Mouse (Mus musculus) right cerebral cortex, postnatal 10 days (tissue): ENCODE measurements at regions not wholly inside any gene's neighbourhood (a gene's known extent, or its start where the extent isn't known, plus 50 kb on each side); places are given as distances from the start of the nearest gene placed in this dataset.

ENCODE experiments used
- DNase-seq, 2 experiments: peaks; one replicate each; pipeline ENCODE4 v3.0.0; 2021; ENCODE audit warnings: low spot score in 2 of 2

DNA sequence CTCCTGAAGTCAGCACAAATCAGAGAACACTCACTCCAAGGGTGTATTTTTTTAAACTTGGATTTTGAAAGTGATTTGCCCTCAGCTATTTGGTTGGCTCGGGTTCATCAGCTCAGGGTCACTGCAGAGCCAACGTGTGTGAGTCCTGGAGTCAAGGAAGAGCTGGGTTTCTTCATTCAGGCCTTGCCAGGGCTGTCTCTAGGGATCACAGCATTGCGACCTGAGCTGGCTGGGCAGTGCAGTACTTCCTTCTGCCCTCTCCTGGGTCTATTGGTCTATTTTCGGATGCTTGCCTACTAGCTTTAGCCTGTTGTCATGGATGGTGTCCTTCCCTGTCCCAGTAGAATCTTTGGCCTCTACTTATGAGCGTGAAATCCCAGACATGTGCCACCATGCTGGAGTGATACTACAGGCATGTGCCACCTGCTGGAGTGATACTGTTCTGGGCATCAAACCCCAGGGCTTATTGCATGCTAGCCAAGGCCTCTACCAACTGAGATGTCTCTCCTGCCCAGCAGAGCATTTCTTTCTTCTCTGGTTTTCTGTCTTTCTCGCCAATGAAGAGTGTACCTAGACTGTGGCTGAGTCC lies 211.7 kb upstream of the Rbfox1 start:
- no peak for DNase-seq

DNA sequence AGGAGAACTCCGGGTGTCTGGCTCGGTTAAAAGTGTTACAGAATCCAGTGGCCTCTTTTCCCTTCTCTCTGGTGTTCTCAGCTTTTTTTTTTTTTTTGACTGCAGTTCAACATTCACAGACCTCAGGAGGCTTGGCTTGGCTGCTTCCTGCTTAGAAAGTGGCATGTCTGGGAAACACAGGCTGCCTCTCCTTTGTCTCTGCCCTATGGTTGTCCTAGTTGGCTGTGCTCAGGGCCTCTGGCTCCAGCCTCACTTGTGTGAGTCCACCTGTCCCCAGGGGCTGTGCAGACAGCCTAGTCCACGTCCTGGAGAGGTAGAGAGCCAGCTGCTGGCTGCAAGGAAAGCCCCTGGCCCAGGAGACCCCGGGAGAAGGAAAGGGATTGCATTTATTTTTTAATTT lies 212.3 kb upstream of the Rbfox1 start:
- DNase-seq, result peak; percentile 37 to 40

- DNase-seq, result no peak
Measured at GRCm38 (mm10) chr16:5668403-5668967, 216.7 kb upstream of the Rbfox1 start.

DNA sequence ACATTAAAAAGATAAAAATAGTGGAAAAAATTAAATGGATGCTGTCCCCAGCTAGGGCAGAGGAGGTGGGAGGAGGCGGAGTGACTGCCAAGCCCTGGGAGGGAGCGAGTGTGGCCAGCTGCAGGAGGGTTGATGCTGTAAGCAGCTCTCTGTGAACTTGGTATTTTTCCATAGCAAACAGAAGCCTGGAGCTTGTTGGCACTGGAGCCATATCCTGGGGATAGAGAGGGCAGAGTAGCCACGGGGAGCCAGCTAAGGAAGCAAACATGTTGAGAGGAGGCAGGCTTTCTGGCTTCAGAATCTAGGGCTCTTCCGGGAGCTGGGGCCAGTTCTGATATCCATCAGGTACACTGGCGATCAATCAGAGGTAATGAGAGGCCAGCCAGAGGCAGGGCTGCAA lies 223.2 kb upstream of the Rbfox1 start:
- DNase-seq, result peak; percentile 31 to 43

DNA sequence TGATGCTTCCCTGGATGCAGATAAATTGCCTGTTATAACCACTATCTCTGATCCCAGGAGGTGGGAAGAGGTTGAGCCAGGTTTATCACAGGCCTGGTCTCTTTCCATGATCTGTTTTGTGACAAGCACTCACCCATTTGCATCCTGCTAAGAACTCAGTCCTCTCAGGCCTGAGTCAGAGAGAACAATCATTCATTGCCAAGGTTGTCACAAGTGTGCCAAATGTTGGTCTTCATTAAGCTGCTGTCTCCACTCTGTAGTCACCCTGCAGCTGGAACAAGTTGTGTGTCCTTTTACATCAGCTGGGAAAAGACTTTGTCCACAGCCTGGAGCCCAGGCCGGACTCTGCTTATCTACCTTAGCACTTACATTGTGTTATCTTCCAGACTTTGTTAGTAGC lies 233.6 kb upstream of the Rbfox1 start:
- DNase-seq, result no peak

DNA sequence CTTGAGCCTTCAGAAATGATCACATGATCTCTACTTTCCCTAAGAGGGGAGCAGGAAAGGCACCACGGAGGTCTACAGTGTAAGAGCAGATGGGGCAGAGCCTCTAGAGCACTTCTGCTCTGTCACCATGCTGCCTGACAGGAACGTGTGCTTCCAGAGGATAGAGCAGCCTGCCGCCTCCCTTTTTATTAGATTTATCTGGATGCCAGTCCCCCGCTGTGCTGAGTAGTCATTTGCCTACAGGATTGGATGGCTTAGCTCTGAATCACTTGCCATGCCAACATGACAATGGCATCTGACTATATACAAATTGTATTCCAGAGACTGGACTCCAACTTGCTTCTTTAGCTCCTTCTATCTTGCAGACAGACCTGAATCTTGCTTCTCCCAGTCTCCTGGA lies 234.2 kb upstream of the Rbfox1 start:
- no peak for DNase-seq

- no peak for DNase-seq
Measured at GRCm38 (mm10) chr16:5639956-5640355, 245.2 kb upstream of the Rbfox1 start.

DNA sequence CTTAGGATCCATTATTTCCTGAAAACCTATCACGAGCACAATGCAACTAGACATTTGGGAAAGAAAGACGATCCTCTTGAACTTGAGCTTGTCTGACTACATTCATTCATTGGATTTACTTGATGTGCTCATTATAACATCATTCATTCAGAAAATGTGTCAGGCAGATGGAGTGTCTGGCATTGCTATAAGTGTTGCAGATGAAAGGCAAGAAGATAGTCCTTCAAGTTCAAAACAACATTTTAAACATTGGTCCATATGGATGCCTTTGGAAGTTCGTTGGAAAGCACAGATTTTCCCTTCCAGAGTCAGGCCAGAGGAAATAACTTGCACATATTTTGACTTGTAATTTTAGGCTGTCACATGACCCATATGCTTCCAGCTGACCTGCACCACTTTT lies 255.2 kb upstream of the Rbfox1 start:
- no peak for DNase-seq

GRCm38 (mm10) chr16:5627910-5628309 lies 257.2 kb upstream of the Rbfox1 start:
- DNase-seq, result no peak

- no peak for DNase-seq
Measured at GRCm38 (mm10) chr16:5627117-5627909, 257.8 kb upstream of the Rbfox1 start.

GRCm38 (mm10) chr16:5625159-5625558 lies 260.0 kb upstream of the Rbfox1 start:
- no peak for DNase-seq

- no peak for DNase-seq
Measured at GRCm38 (mm10) chr16:5620566-5620965, 264.6 kb upstream of the Rbfox1 start.

DNA sequence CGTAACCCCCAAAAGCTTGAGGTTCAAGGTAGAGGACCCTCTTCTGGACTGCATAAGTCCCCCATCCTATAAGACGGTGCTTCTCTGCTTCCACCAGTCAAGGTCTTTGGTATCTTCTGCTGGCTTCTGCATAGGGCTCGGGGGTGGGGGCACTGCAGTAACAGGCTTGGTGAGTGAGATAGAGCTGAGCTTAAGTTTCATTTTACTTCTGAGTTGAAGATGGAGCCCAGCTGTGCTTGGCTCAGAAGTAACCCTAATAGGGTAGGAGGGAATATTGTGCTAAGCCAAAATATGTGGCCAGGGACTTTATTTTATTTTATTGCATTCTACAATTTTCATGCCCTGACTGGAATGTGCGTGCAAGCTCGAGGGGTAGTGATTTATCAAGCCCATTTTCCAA lies 268.8 kb upstream of the Rbfox1 start:
- no peak for DNase-seq

DNA sequence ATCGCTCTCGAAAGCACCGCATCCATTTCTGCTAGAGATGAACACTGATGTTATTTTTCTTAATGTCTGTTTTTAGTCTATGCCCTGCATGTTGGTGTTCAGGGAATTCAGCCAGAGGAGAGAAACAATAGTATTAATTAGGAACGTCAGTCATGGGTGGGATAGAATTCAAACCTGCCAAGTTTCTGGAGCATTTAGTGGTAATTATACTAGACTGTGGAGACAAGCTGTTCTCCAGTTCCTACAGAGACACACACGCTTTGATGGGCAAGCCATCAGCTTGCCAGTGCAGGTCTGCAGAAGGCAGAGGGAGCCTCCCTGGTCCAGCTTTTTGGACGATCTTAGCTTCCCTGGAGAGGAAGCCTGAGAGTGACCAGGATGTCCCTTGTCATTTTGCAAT lies 289.8 kb upstream of the Rbfox1 start:
- no peak for DNase-seq

- DNase-seq, result no peak
Measured at GRCm38 (mm10) chr16:5578333-5578732, 306.8 kb upstream of the Rbfox1 start.

GRCm38 (mm10) chr16:5572780-5573179 lies 312.4 kb upstream of the Rbfox1 start:
- DNase-seq, result no peak

DNA sequence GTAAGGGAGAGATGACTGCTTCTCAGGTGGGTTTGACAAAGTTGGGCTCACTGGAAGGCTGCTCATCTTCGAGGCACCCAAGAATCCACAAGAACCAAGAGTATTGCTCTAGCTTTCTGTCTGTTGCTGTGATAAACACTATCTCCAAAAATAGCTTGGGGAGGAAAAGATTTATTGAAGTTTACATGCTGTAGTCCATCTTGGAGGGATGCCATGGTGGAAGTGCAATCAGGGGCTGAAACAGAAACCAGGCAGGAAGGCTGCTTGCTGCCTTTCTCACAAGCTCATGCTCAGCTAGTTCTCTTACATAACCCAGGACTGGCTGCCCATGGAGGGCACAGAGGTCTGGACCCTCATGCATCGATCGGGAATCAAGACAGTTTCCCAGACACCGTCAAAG lies 314.5 kb upstream of the Rbfox1 start:
- DNase-seq, result no peak

GRCm38 (mm10) chr16:5569101-5569500 lies 313.3 kb upstream of the Eef2kmt start:
- DNase-seq, result no peak

- DNase-seq, result no peak
Measured at GRCm38 (mm10) chr16:5549026-5549425, 293.2 kb upstream of the Eef2kmt start.

GRCm38 (mm10) chr16:5548602-5549001 lies 292.8 kb upstream of the Eef2kmt start:
- no peak for DNase-seq

DNA sequence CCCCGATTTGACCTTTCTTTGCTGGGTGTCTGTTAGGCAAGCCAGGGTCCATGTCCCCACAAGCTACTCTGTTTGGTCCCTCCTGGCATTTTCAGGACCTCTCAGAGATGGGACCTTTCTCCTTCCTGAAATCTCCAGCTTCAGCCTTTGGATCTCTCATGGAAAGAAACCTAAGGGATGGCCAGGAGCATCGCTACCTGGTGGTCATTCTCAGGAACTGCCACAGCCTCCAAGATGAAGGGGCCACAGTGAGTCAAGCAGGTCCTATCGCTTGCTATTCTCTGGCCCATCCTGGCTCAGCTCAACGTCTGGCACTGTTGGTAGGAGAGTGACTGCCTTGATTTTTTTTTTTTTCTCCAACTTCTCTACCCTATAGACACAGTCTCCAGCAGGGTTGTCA lies 291.0 kb upstream of the Eef2kmt start:
- DNase-seq, result no peak

DNA sequence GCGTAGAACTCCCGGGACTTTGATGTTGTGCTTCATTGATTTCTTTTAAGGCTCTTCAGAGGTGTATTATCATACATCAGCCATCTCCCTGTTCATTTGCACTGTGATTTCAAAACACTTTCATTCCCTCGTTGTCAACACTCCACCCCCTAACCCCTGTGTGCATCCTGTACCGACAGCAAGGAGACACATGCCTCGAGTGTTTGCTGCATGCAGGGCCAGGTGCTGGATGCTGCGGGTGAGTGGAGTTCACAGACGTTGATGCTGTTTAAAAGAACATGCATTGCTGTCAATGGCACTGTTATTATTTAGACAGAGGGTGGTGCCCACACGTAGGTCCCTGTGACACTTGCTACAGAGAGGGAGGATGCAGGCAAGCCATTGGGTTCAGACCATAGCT lies 290.0 kb upstream of the Eef2kmt start:
- DNase-seq, result no peak

DNA sequence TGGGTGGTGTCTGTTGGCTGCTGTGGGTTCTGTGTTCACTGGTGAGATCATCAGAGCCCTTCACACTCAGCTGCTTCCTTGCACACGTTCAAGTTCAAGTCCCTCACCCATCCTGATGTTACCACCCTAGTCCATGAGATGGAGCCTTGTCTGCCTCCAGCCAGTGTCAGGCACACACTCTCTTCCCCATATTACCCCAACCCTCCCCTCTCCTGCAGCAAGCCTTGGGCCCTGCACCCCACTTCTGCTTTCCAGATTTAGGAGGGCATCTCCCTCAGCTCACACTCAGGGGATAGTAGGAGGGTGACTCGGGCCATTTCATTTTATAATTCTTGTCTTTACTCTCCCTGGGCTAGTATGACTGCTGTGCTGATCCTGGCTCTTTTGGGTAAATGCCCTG lies 288.7 kb upstream of the Eef2kmt start:
- DNase-seq, result no peak
